Mouse (Mus musculus) urinary bladder, adult 18-20 months (tissue): Measurements from ENCODE around the gene Gm20696.

Source experiments
- DNase-seq, 2 experiments: peaks; one replicate each; pipeline ENCODE4 v3.0.0; 2022; ENCODE audit warnings: low spot score in 2 of 2, mixed read lengths in 2 of 2

Gene Gm20696

GRCm38 (mm10) chr6:99330169-99330568, 336.4 kb downstream of the Gm20696 start:
- DNase-seq, result no peak

GRCm38 (mm10) chr6:99328634-99329033, 338.0 kb downstream of the Gm20696 start:
- DNase-seq, result no peak

GRCm38 (mm10) chr6:99328146-99328545, 338.5 kb downstream of the Gm20696 start:
- DNase-seq, result no peak

- peak in 1 of 2 experiments; percentile 18 for DNase-seq
These were observed 338.9 kb downstream of the Gm20696 start for GRCm38 (mm10) chr6:99327721-99328120.

- DNase-seq, result no peak
These were observed 340.7 kb downstream of the Gm20696 start for GRCm38 (mm10) chr6:99325881-99326280.

- no peak for DNase-seq
These were observed 341.1 kb downstream of the Gm20696 start for GRCm38 (mm10) chr6:99325461-99325860.

- no peak for DNase-seq
These were observed 344.3 kb downstream of the Gm20696 start for GRCm38 (mm10) chr6:99322132-99322904.

- DNase-seq, result no peak
These were observed 346.2 kb downstream of the Gm20696 start for GRCm38 (mm10) chr6:99320444-99320843.

- DNase-seq, result no peak
These were observed 346.9 kb downstream of the Gm20696 start for GRCm38 (mm10) chr6:99319415-99320405.

GRCm38 (mm10) chr6:99314746-99315145, 351.9 kb downstream of the Gm20696 start:
- DNase-seq, result no peak

GRCm38 (mm10) chr6:99310529-99310928, 356.1 kb downstream of the Gm20696 start:
- DNase-seq, result no peak

GRCm38 (mm10) chr6:99310171-99310500, 356.5 kb downstream of the Gm20696 start:
- DNase-seq, result no peak

GRCm38 (mm10) chr6:99309466-99310170, 357.0 kb downstream of the Gm20696 start:
- no peak for DNase-seq

GRCm38 (mm10) chr6:99305751-99306150, 360.8 kb downstream of the Gm20696 start:
- no peak for DNase-seq

GRCm38 (mm10) chr6:99305236-99305635, 361.4 kb downstream of the Gm20696 start:
- DNase-seq, result no peak

- DNase-seq, result no peak
These were observed 363.7 kb downstream of the Gm20696 start for GRCm38 (mm10) chr6:99302662-99303435.

GRCm38 (mm10) chr6:99301923-99302322, 364.7 kb downstream of the Gm20696 start:
- DNase-seq, result no peak

- DNase-seq, result no peak
These were observed 366.4 kb downstream of the Gm20696 start for GRCm38 (mm10) chr6:99300235-99300634.

- no peak for DNase-seq
These were observed 367.4 kb downstream of the Gm20696 start for GRCm38 (mm10) chr6:99299196-99299595.

- DNase-seq, result no peak
These were observed 369.1 kb downstream of the Gm20696 start for GRCm38 (mm10) chr6:99297535-99297934.

GRCm38 (mm10) chr6:99295495-99295894, 371.1 kb downstream of the Gm20696 start:
- no peak for DNase-seq
